Mouse (Mus musculus): ENCODE measurements around the gene Tmem132b.

The Tmem132b gene

GRCm38 (mm10) chr5:125658101-125658500 lies 126.5 kb downstream of the Tmem132b start:
- in situ Hi-C loops (cut with MboI; ENCODE audit: low sequenced_read_pairs): no loop called here

GRCm38 (mm10) chr5:125658959-125659749 lies 127.6 kb downstream of the Tmem132b start:
- in situ Hi-C loops (cut with MboI; ENCODE audit: low sequenced_read_pairs): no loop called here

GRCm38 (mm10) chr5:125675623-125676022 lies 144.0 kb downstream of the Tmem132b start:
- in situ Hi-C loops (cut with MboI; ENCODE audit: low sequenced_read_pairs): no loop called here

- in situ Hi-C loops (cut with MboI; ENCODE audit: low sequenced_read_pairs): no loop called here
These were observed 144.6 kb downstream of the Tmem132b start for GRCm38 (mm10) chr5:125676025-125676623.

GRCm38 (mm10) chr5:125680889-125681288 lies 149.3 kb downstream of the Tmem132b start:
- in situ Hi-C loops (cut with MboI; ENCODE audit: low sequenced_read_pairs): no loop called here

GRCm38 (mm10) chr5:125683491-125683890 lies 151.9 kb downstream of the Tmem132b start:
- in situ Hi-C loops (cut with MboI; ENCODE audit: low sequenced_read_pairs): no loop called here

- in situ Hi-C loops (cut with MboI; ENCODE audit: low sequenced_read_pairs): no loop called here
These were observed 154.2 kb downstream of the Tmem132b start for GRCm38 (mm10) chr5:125685681-125686331.

- in situ Hi-C loops (cut with MboI; ENCODE audit: low sequenced_read_pairs): no loop called here
These were observed 161.0 kb downstream of the Tmem132b start for GRCm38 (mm10) chr5:125692538-125692937.

GRCm38 (mm10) chr5:125699395-125699794 lies 167.8 kb downstream of the Tmem132b start:
- in situ Hi-C loops (cut with MboI; ENCODE audit: low sequenced_read_pairs): no loop called here

GRCm38 (mm10) chr5:125700234-125700633 lies 168.7 kb downstream of the Tmem132b start:
- in situ Hi-C loops (cut with MboI; ENCODE audit: low sequenced_read_pairs): no loop called here

- in situ Hi-C loops (cut with MboI; ENCODE audit: low sequenced_read_pairs): no loop called here
These were observed 173.8 kb downstream of the Tmem132b start for GRCm38 (mm10) chr5:125705379-125705778.

- in situ Hi-C loops (cut with MboI; ENCODE audit: low sequenced_read_pairs): no loop called here
These were observed 177.6 kb downstream of the Tmem132b start for GRCm38 (mm10) chr5:125709160-125709559.

- in situ Hi-C loops (cut with MboI; ENCODE audit: low sequenced_read_pairs): no loop called here
These were observed 195.2 kb downstream of the Tmem132b start for GRCm38 (mm10) chr5:125726815-125727214.

- in situ Hi-C loops (cut with MboI; ENCODE audit: low sequenced_read_pairs): no loop called here
These were observed 195.9 kb downstream of the Tmem132b start for GRCm38 (mm10) chr5:125727436-125727835.

- in situ Hi-C loops (cut with MboI; ENCODE audit: low sequenced_read_pairs): no loop called here
These were observed 196.4 kb downstream of the Tmem132b start for GRCm38 (mm10) chr5:125727936-125728335.

GRCm38 (mm10) chr5:125728521-125728920 lies 196.9 kb downstream of the Tmem132b start:
- in situ Hi-C loops (cut with MboI; ENCODE audit: low sequenced_read_pairs): no loop called here

GRCm38 (mm10) chr5:125733806-125734205 lies 202.2 kb downstream of the Tmem132b start:
- in situ Hi-C loops (cut with MboI; ENCODE audit: low sequenced_read_pairs): no loop called here

GRCm38 (mm10) chr5:125737105-125737504 lies 205.5 kb downstream of the Tmem132b start:
- in situ Hi-C loops (cut with MboI; ENCODE audit: low sequenced_read_pairs): no loop called here

GRCm38 (mm10) chr5:125743503-125743902 lies 211.9 kb downstream of the Tmem132b start:
- in situ Hi-C loops (cut with MboI; ENCODE audit: low sequenced_read_pairs): no loop called here

GRCm38 (mm10) chr5:125745727-125746126 lies 214.2 kb downstream of the Tmem132b start:
- in situ Hi-C loops (cut with MboI; ENCODE audit: low sequenced_read_pairs): no loop called here

- in situ Hi-C loops (cut with MboI; ENCODE audit: low sequenced_read_pairs): no loop called here
These were observed 219.9 kb downstream of the Tmem132b start for GRCm38 (mm10) chr5:125751481-125751880.

- in situ Hi-C loops (cut with MboI; ENCODE audit: low sequenced_read_pairs): no loop called here
These were observed 221.0 kb downstream of the Tmem132b start for GRCm38 (mm10) chr5:125752546-125752945.

Measured in CH12F3 (cell line).